Mouse (Mus musculus): Measurements from ENCODE around the gene Hk2. TPM values are rescaled to one million over a fixed set of nuclear protein-coding genes. Genes with fewer than 3 reads are reported as not detected.
"Not testable (repeated sequence)": the region's sequence is repeated elsewhere in the genome, so short reads cannot be mapped to it uniquely, and the experiment has no call there.

The Hk2 gene
- polyA plus RNA-seq, 1 experiment = 81.2 TPM

DNA sequence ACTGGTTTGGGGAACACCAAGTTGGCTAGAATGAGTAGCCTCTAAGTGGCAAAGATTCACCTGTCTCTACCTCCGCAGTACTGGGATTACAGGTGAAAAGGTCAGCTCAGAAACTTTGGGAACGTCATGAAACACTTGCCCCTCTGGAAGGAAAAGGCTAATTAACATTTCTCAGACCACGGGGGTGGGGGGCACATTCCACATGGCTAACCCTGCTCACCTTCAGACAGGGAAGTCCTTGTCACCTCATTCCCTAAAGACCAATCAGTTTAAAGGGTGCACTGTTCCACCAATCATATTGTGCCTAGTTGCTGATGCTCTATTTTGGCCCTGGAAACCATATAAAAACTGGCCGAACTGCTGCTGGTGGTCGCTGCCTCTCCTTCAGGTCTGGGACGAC is 73.0 kb downstream of the Hk2 start:
- TF ChIP-seq MYOD1 (IDR thresholded peaks at IDR 0.05; ENCODE audit: control insufficient read depth in 1 of 3, insufficient read length in 2 of 3, low read depth in 2 of 3) (no peak), TCF12 (IDR thresholded peaks at IDR 0.05; ENCODE audit: insufficient read depth, poor library complexity, severe bottlenecking) (no peak), POLR2AphosphoS2 (IDR thresholded peaks at IDR 0.05; ENCODE audit: insufficient read length, low read depth) (no peak), MYOG (IDR thresholded peaks at IDR 0.05; ENCODE audit: control insufficient read depth in 1 of 3, insufficient read depth in 1 of 3, insufficient read length in 2 of 3, low read depth in 2 of 3) (no peak), POLR2A (IDR thresholded peaks at IDR 0.05; ENCODE audit: insufficient read length, low read depth) (no peak), TCF3 (IDR thresholded peaks at IDR 0.05; ENCODE audit: insufficient read length, low read depth) (no peak), CEBPB (IDR thresholded peaks at IDR 0.05; ENCODE audit: insufficient read depth, poor library complexity, severe bottlenecking) (no peak), USF1 (IDR thresholded peaks at IDR 0.05; ENCODE audit: low read depth) (no peak), REST (IDR thresholded peaks at IDR 0.05; ENCODE audit: insufficient read depth, insufficient read length) (no peak), E2F4 (IDR thresholded peaks at IDR 0.05; ENCODE audit: insufficient read depth) (no peak), MAX (IDR thresholded peaks at IDR 0.05; ENCODE audit: low read depth) (no peak), SRF (IDR thresholded peaks at IDR 0.05; ENCODE audit: control insufficient read depth, insufficient read length, low read depth) (no peak)
- H3K4me2 ChIP-seq (ENCODE audit: low read depth) = no peak overlapping the region
- no peak overlapping the region for H3ac ChIP-seq (ENCODE audit: control insufficient read depth, insufficient read length)
- H3K79me2 ChIP-seq (ENCODE audit: control insufficient read depth, insufficient read depth) = no peaks in the 10 kb centered on the region
- H3K4me3 ChIP-seq = no peak overlapping the region
- no peaks in the 10 kb centered on the region for H3K36me3 ChIP-seq (ENCODE audit: control insufficient read depth, insufficient read depth)
- peaks cover 35% of the 10 kb centered on the region for H3K27me3 ChIP-seq (ENCODE audit: control insufficient read depth, insufficient read depth, insufficient read length)

- H3K79me2 ChIP-seq (ENCODE audit: control insufficient read depth, insufficient read depth) = no peaks in the 10 kb centered on the region
- H3ac ChIP-seq (ENCODE audit: control insufficient read depth, insufficient read length) = no peak overlapping the region
- no peak overlapping the region for H3K4me3 ChIP-seq
- H3K27me3 ChIP-seq (ENCODE audit: control insufficient read depth, insufficient read depth, insufficient read length) = peaks cover 30% of the 10 kb centered on the region
- H3K4me2 ChIP-seq (ENCODE audit: low read depth) = no peak overlapping the region
- TF ChIP-seq REST (IDR thresholded peaks at IDR 0.05; ENCODE audit: insufficient read depth, insufficient read length) = no peak
- no peak for TF ChIP-seq SRF (IDR thresholded peaks at IDR 0.05; ENCODE audit: control insufficient read depth, insufficient read length, low read depth)
- no peak for TF ChIP-seq USF1 (IDR thresholded peaks at IDR 0.05; ENCODE audit: low read depth)
- no peak for TF ChIP-seq MYOG (IDR thresholded peaks at IDR 0.05; ENCODE audit: control insufficient read depth in 1 of 3, insufficient read depth in 1 of 3, insufficient read length in 2 of 3, low read depth in 2 of 3)
- TF ChIP-seq MAX (IDR thresholded peaks at IDR 0.05; ENCODE audit: low read depth) = no peak
- TF ChIP-seq E2F4 (IDR thresholded peaks at IDR 0.05; ENCODE audit: insufficient read depth) = no peak
- TF ChIP-seq CEBPB (IDR thresholded peaks at IDR 0.05; ENCODE audit: insufficient read depth, poor library complexity, severe bottlenecking) = no peak
- TF ChIP-seq POLR2A (IDR thresholded peaks at IDR 0.05; ENCODE audit: insufficient read length, low read depth) = no peak
- no peak for TF ChIP-seq POLR2AphosphoS2 (IDR thresholded peaks at IDR 0.05; ENCODE audit: insufficient read length, low read depth)
- TF ChIP-seq TCF12 (IDR thresholded peaks at IDR 0.05; ENCODE audit: insufficient read depth, poor library complexity, severe bottlenecking) = no peak
- no peak for TF ChIP-seq TCF3 (IDR thresholded peaks at IDR 0.05; ENCODE audit: insufficient read length, low read depth)
- no peak for TF ChIP-seq MYOD1 (IDR thresholded peaks at IDR 0.05; ENCODE audit: control insufficient read depth in 1 of 3, insufficient read length in 2 of 3, low read depth in 2 of 3)
- no peaks in the 10 kb centered on the region for H3K36me3 ChIP-seq (ENCODE audit: control insufficient read depth, insufficient read depth)
These were observed 74.4 kb downstream of the Hk2 start for GRCm38 (mm10) chr6:82699831-82700230.

- TF ChIP-seq CEBPB (IDR thresholded peaks at IDR 0.05; ENCODE audit: insufficient read depth, poor library complexity, severe bottlenecking) = no peak
- no peak for TF ChIP-seq REST (IDR thresholded peaks at IDR 0.05; ENCODE audit: insufficient read depth, insufficient read length)
These were observed 77.5 kb downstream of the Hk2 start for GRCm38 (mm10) chr6:82696736-82697135.

GRCm38 (mm10) chr6:82694668-82695067 is 79.6 kb downstream of the Hk2 start:
- peaks cover 19% of the 10 kb centered on the region for H3K27me3 ChIP-seq (ENCODE audit: control insufficient read depth, insufficient read depth, insufficient read length)
- TF ChIP-seq MYOD1 (IDR thresholded peaks at IDR 0.05; ENCODE audit: control insufficient read depth in 1 of 3, insufficient read length in 2 of 3, low read depth in 2 of 3) (no peak), CEBPB (IDR thresholded peaks at IDR 0.05; ENCODE audit: insufficient read depth, poor library complexity, severe bottlenecking) (no peak), POLR2AphosphoS2 (IDR thresholded peaks at IDR 0.05; ENCODE audit: insufficient read length, low read depth) (no peak), E2F4 (IDR thresholded peaks at IDR 0.05; ENCODE audit: insufficient read depth) (no peak), MYOG (IDR thresholded peaks at IDR 0.05; ENCODE audit: control insufficient read depth in 1 of 3, insufficient read depth in 1 of 3, insufficient read length in 2 of 3, low read depth in 2 of 3) (no peak)
- H3K79me2 ChIP-seq (ENCODE audit: control insufficient read depth, insufficient read depth) = no peaks in the 10 kb centered on the region
- no peak overlapping the region for H3K4me2 ChIP-seq (ENCODE audit: low read depth)
- no peak overlapping the region for H3ac ChIP-seq (ENCODE audit: control insufficient read depth, insufficient read length)
- H3K36me3 ChIP-seq (ENCODE audit: control insufficient read depth, insufficient read depth) = no peaks in the 10 kb centered on the region
- no peak overlapping the region for H3K4me3 ChIP-seq

More at GRCm38 (mm10) chr6:82696736-82697135, 77.5 kb downstream of the Hk2 start:
- Histone ChIP-seq H3K79me2 (ENCODE audit: control insufficient read depth, insufficient read depth) (no peaks in the 10 kb centered on the region), H3K27me3 (ENCODE audit: control insufficient read depth, insufficient read depth, insufficient read length) (peaks cover 32% of the 10 kb centered on the region), H3K4me2 (ENCODE audit: low read depth) (no peak overlapping the region), H3ac (ENCODE audit: control insufficient read depth, insufficient read length) (no peak overlapping the region), H3K4me3 (no peak overlapping the region), H3K36me3 (ENCODE audit: control insufficient read depth, insufficient read depth) (no peaks in the 10 kb centered on the region)

DNA sequence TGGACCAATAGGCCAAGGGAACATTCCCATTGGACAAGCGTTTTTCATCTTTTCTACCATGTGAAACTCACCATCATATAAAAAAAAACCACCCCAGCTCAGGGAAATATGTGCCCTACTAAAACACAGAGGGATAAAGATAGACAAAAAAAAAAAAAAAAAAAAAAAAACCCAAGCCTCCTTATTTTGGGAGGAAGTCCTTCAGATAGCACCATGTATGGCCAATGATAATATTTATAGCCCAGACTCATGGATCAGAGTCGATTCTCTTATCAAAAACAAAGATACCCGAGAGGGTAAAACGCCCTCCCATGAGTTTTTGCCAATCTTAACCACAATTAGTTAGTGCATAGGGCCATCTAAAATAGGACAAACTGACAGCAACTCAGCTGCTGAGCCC is 84.8 kb downstream of the Hk2 start:
- TF ChIP-seq MYOD1 (IDR thresholded peaks at IDR 0.05; ENCODE audit: control insufficient read depth in 1 of 3, insufficient read length in 2 of 3, low read depth in 2 of 3) (no peak), TCF3 (IDR thresholded peaks at IDR 0.05; ENCODE audit: insufficient read length, low read depth) (no peak), REST (IDR thresholded peaks at IDR 0.05; ENCODE audit: insufficient read depth, insufficient read length) (no peak), E2F4 (IDR thresholded peaks at IDR 0.05; ENCODE audit: insufficient read depth) (no peak), USF1 (IDR thresholded peaks at IDR 0.05; ENCODE audit: low read depth) (no peak), MYOG (IDR thresholded peaks at IDR 0.05; ENCODE audit: control insufficient read depth in 1 of 3, insufficient read depth in 1 of 3, insufficient read length in 2 of 3, low read depth in 2 of 3) (no peak), POLR2A (IDR thresholded peaks at IDR 0.05; ENCODE audit: insufficient read length, low read depth) (no peak), SRF (IDR thresholded peaks at IDR 0.05; ENCODE audit: control insufficient read depth, insufficient read length, low read depth) (no peak), POLR2AphosphoS2 (IDR thresholded peaks at IDR 0.05; ENCODE audit: insufficient read length, low read depth) (no peak)
- Histone ChIP-seq H3K4me3 (no peak overlapping the region), H3K4me2 (ENCODE audit: low read depth) (no peak overlapping the region), H3ac (ENCODE audit: control insufficient read depth, insufficient read length) (no peak overlapping the region), H3K27me3 (ENCODE audit: control insufficient read depth, insufficient read depth, insufficient read length) (peaks cover 5% of the 10 kb centered on the region), H3K36me3 (ENCODE audit: control insufficient read depth, insufficient read depth) (no peaks in the 10 kb centered on the region), H3K79me2 (ENCODE audit: control insufficient read depth, insufficient read depth) (no peaks in the 10 kb centered on the region)

- H3K36me3 ChIP-seq (ENCODE audit: control insufficient read depth, insufficient read depth); H3ac ChIP-seq (ENCODE audit: control insufficient read depth, insufficient read length); H3K4me2 ChIP-seq (ENCODE audit: low read depth); H3K27me3 ChIP-seq (ENCODE audit: control insufficient read depth, insufficient read depth, insufficient read length); H3K79me2 ChIP-seq (ENCODE audit: control insufficient read depth, insufficient read depth); H3K4me3 ChIP-seq: not testable (repeated sequence)
These were observed 85.7 kb downstream of the Hk2 start for GRCm38 (mm10) chr6:82688586-82688985.

Data from myocyte (in vitro differentiated cells).